1 mouse cellular context compared by ENCODE assay signal in the genomic region with DNA sequence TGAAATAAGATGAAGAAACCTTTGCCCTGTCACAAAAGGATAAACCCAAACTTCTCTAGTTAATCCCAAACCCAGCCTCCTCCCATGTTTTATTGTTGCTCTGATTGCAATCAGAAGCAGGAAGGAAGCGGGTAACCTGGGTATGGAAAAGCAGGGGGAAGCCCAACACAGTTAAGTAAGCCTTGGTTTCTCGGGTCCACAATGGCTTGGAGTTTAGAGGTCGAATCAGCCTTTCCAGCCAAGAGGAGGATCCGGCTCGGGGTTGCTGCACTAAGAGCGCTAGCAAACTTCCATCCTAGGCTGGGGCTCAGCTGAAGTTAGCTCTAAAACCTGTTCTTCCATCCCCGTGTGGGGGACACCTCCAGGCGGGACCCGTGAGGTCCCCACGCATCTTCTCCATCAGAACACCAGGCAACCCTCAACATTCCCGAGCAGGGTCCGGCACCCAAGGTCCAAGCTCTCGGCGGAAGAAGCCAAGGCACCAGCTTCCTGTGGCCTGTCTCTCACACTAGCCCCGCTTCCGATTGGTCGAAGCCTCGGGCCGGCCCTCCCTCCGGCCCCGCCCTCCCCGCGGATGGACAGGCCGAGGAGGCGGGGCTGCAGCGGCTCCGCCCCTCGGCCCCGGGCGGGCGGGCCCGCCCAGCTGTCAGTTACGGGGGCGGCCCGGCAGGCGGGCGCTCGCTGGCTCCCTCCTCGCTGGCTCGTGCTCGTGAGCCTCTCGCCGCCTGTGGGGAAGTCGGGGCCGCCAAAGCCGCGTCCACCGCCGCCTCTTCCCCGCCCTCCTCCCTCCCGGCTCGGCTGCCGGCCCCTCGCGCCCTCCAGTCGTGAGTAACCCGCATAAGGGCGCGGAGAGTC.
TF ChIP-seq lines count a peak whose summit lies in the region.

A gene (plus strand): TSS at position 605 of the 855 bp plus-strand sequence.

TF ChIP-seq in MEL, 35 proteins besides CTCF, POLR2A, EP300 and RAD21 (continued from another document):
- no peak for TF ChIP-seq POLR2AphosphoS5 (IDR thresholded peaks at IDR 0.05; ENCODE audit: borderline replicate concordance, low read depth, low read length)
- TF ChIP-seq GATA1 (IDR thresholded peaks at IDR 0.05; ENCODE audit: low read depth, low read length): no peak
- peak; percentile 27; the same call in 1 of the 2 replicates for TF ChIP-seq UBTF (IDR thresholded peaks at IDR 0.05; ENCODE audit: borderline replicate concordance, insufficient read depth, low read depth, low read length)
- TF ChIP-seq ZC3H11A (IDR thresholded peaks at IDR 0.05; ENCODE audit: low read depth, low read length): no peak
- 0 out of 2 replicates have a peak, but pooled peaks have one; percentile 60 for TF ChIP-seq HCFC1 (IDR thresholded peaks at IDR 0.05; ENCODE audit: low read depth, low read length)
- peak; percentile 66; the same call in 1 of the 2 replicates for TF ChIP-seq MAZ (IDR thresholded peaks at IDR 0.05; ENCODE audit: low read depth, low read length)
- no peak for TF ChIP-seq E2F4 (IDR thresholded peaks at IDR 0.05; ENCODE audit: borderline replicate concordance, low read depth, low read length)
- TF ChIP-seq GABPA (IDR thresholded peaks at IDR 0.05; ENCODE audit: low read depth, low read length): no peak
- peak; percentile 26; the same call in 1 of the 2 replicates for TF ChIP-seq ETS1 (IDR thresholded peaks at IDR 0.05; ENCODE audit: low read depth, low read length)
- TF ChIP-seq POLR2AphosphoS2 (IDR thresholded peaks at IDR 0.05; ENCODE audit: low read length): 0 out of 2 replicates have a peak, but pooled peaks have one; percentile 50
